Mouse (Mus musculus) ES-E14 (cell line): ENCODE measurements around the gene Hk3.

ENCODE experiments used
- HCFC1 ChIP-seq: IDR thresholded peaks from 2 replicates; pipeline ENCODE4 v1.6.1; 2012; ENCODE audit warnings: low read length, inconsistent platforms, borderline replicate concordance; ENCODE audit not compliant: insufficient read depth
- MAFK ChIP-seq: IDR thresholded peaks from 2 replicates; pipeline ENCODE4 v1.6.1; 2014; ENCODE audit warnings: mild to moderate bottlenecking, low read depth, low read length, inconsistent platforms; ENCODE audit not compliant: insufficient read depth
- ZC3H11A ChIP-seq: IDR thresholded peaks from 2 replicates; pipeline ENCODE4 v1.6.1; 2012; ENCODE audit warnings: low read depth, mild to moderate bottlenecking, inconsistent platforms, low read length, borderline replicate concordance
- ZNF384 ChIP-seq: IDR thresholded peaks from 2 replicates; pipeline ENCODE4 v1.6.1; 2012; ENCODE audit warnings: low read depth, low read length, inconsistent platforms

DNA sequence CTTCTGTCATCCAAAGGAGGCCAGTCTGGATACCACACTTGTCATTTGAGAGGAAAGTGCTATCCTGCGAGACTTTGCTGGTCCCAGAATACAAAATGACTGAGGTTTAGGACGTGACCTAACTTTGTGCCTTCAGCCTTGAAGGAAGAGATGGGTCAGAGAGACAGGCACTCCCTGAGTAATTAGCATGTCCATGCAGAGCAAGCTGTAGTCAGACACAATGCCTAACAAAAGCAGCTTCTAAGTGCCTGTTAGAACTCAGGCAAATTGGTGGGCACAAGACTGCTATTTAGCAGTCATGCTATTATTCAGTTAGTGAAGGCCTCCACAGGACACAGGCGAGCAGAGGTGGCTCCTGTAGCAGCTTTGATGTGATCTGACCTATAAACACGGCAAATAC lies 1.1 kb upstream of the Hk3 start:
- TF ChIP-seq MAFK = no peak
- no peak for TF ChIP-seq HCFC1
- no peak for TF ChIP-seq ZNF384
- TF ChIP-seq ZC3H11A = no peak
